Mouse (Mus musculus): ENCODE results near the gene Otoa. TPM values are rescaled to one million over a fixed set of nuclear protein-coding genes. Genes with fewer than 3 reads are reported as not detected.

Gene Otoa
- total RNA-seq, 2 experiments from 2014 or later, result 1.0 to 1.5 TPM

DNA sequence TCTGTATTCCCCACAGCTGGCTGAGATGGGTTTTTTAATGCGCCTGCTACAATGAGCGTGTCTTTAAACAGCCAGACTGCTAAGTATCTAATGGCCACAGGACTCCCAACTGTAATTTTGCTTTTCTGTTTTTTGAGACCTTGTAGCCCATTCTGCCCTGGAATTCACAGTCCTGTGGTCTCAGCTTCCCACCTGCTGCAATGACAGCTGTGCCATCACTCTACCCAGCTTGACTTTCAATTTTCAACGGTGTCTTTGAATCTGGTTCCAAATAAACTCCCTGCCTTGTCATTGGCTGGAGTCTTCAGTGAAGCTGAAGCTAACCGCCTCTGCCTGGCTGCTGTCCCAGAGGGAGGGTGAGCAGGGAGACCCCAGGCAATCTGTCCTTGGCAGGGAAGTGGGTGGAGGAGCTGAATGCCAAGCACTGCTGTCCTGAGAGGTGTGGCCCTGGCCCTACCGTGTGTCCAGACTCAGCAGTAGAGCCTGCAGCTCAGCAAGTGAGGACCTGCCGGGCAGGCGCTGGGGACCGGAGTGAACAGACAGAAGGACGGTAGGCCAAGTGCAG, 1.6 kb downstream of the Otoa start:
- DNase-seq, result peak; percentile 34

DNA sequence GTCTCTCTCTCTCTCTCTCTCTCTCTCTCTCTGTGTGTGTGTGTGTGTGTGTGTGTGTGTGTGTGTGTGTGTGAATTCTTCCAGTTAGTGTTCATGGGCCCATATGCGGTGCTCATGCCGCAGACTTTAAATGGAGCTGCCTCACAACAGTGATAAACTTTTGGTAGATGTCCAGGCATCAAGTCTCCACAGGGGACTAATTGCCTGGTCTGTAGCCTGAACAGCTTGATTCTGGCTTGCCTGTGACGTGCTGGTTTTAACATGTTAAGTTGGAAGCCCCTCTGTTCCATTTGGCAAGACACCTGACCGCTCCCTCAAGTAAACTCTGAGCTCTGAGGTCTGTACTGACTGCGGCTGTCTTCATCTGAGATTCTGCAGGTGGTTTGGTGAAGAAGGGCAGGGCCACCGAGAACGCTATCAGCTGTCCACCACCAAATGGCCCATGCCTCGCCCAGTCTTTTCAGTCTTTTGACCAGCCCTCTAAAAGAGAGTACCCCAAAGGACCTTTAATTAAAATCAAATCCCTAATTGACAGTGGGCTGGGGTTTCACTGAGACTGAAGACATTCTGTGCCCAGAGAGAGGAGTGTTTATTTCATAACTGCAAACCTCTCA, 3.5 kb downstream of the Otoa start:
- no peak for DNase-seq

DNA sequence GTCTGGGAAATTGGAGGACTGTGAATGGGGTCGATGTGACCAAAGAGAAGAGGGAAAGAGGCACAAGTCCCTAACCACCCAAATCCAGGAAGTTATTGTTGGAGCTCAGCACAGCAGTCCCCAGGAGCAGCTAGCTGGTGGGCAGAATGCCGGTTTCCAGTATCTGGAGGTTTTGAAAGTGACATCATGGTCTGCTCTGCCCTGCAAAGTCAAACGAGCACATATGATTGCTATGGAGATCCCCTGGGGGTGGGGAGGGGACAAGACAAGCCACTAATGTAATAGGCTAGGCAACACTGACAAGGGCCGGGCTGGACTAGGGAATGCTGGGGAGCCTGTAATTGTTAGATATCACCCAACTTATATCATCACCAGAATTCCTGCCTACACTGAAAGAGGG, 4.0 kb downstream of the Otoa start:
- peak; percentile 26 for DNase-seq

DNA sequence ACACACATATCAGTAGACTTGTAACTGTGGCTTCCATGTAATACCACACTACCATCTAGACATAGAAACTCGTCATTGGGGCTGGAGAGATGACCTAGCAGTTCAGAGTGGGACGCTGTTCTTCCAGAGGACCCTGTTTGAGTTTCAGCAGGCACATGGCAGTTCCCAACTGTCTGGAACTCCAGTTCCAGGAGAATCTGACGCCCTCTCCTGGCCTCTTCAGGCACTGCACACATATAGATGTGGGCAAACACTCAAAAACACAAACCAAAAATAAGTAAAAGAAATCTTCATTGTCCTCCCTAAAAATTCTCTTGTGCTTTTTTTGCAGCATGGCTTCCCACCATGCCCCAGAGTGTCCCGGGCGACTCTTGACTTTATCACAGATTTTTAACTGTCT, 7.3 kb downstream of the Otoa start:
- DNase-seq, result no peak

DNA sequence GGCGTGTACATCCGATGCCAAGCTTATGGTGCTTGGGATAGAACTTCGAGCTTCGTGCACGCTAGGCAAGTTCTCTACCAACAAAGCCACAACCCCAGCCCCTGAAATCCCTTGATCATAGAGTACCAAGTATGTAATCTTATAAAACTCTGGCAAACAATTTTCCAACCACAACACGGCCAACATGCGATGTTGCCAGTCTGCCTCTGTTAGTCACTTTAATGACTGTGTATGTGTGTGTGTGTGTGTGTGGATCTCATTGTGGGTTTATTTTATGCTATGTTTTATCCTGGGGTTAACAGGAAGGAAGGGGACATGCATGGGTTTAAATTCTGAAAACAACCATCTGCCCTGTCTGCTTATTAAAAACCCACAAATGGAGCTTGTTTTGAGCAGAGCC, 9.3 kb downstream of the Otoa start:
- no peak for DNase-seq

DNA sequence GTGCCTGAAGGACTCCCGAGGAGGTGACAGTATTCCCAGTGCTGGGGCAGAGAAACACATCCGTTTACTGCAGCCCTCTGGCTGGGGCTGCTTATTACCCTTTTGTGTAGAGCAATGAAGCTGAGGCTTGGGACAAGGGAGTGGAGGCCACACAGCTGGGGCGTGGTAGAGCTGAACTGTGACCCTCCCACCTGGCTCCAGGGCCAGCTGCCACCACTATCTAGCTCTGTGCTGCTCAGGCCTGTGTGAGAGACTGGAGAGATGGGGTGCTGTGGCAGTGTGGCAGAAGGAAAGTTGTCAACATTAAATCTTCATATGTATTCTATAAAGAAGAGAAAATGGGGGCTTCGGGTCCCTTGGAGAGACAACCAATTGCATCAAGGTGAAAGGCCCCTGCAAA, 11.6 kb downstream of the Otoa start:
- no peak for DNase-seq

DNA sequence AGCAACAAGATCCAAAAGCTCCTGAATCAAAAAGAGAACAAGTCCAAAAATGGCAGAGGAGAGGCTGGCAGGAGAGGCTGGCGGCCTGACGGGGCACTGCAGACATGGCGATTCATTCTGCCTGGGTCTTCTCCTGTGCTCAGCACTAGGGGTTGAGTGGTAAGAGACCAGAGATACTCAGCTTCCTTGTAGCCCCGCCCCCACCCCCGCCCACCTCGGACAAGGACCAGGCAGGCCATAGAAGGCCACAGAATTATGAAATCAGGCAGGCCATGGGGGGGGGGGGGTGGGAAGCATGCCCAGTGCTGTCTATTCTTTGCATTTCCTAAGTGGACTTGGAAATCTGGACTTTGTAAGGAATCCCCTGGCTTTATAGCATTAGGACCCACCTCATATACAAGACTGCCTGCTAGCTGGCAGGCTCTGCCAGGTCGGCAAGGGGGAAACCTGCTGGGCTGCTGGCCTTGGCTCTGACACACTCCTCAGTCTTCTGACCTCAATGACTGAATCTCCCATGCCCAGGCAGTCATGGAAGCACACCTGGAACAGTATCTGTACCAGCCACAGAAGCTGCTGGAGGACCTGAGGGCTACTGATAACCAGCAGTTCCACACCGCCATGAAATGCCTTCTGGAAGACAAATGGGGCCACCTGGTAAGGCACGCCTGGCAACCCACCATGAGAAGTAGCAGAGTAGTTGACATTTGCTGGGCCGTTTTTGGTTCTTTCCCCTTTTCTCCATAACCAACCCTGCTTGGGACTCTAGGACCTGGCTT, 17.4 kb downstream of the Otoa start:
- no peak for DNase-seq

DNA sequence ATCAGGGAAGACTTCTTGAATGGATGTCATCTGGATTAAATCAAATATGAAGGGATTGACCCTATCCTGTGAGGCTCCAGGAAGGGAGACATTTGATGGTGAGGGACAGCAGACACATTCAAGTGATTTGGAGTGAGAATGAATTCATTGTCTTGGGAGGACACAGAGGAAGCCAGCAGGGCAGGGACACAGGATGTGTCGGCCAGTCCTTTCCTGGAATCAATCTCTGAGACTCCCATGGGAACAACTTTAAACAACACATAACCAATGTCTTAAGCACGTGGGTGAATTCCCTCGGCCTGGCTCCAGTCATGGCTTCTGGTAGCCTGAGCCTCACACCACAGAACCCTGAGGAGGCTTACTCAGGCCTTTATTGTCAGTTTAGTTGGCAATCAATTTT, 26.4 kb downstream of the Otoa start:
- DNase-seq, result no peak

DNA sequence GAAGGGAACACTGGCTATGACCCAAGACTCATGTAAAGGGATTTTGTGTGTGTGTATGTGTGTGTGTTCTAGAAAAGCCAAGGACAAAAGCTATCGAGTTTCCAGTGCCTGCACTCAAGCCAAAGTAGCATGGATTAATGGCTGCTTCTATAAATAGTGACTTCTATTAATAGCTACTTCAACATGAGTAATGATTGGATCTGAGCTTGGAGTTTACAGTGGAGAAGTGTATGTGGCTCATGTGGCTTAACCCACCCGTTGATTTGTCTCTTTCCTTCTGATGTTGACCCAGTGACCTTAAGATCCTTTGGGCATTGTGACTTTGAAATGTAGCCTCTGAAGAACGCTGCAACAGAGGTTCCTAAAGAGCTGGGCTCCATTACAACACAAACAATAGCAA, 29.9 kb downstream of the Otoa start:
- no peak for DNase-seq

DNA sequence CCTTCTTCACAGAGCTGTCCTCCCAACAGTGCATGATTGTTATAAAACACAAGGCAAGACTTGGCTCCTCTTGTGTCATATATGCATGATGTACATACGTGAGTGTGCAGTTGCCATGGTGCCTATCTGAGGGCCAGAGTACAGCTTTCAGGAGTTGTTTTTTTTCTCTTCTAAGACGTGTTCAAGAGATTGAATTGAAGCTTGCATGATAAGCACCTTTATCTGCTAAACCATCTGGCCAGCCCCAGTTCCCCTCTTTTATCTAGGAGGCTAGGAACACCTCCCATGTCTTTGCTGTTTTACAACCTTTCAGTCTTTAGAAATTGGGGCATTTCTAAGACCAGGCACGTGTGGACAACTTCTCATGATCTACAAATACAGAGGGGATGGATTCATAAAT, 30.3 kb downstream of the Otoa start:
- no peak for DNase-seq

DNA sequence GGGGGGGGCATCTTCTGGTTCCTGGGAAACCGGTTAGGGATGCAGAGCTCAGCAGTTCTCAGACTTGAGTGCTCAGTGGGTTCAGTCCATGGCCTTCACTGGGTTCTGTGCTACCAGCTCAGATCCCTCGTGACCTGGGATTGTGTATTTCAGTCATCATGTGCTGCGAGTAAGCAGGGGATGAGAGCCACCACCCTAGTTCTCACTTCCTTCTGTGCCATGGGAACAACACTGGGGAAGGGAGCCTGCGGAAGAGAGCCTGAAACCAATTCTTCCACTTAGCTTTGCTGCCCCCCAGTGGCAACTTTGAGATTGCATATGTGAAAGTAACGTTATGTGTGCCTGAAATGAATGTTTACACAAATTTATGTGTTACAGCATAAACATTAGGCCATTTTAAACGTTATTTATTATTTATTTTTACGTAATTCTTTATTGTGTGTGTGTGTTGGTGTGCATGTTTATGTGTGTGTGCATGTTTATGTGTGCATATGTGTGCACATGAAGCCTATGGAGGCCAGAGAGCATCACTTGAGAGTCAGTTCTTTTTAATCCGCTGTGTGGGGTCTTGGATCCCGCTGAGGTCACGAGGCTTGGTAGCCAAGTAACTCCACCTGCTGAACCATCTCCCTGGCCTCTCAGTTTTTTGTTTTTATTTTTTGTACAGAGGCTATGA, 38.8 kb downstream of the Otoa start:
- peak; percentile 89 for DNase-seq

DNA sequence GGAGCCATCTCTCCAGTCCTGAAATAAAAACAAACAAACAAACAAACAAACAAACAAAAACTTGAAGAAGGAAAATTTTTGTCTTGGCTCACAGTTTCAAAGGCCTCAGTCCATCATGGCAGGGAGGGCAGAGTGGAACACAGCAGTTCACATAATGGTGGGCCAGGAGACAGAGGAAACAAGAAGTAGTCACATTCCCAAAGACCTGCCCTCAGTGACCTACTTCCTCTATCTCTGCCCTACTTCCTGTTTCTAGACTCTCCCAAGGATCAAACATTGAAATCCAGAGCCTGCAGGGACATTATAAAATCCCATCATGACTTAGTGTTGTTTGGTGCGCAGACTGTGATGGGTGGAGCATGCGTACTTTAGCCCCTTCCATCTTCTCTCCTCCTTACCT, 49.4 kb downstream of the Otoa start:
- DNase-seq, result no peak

DNA sequence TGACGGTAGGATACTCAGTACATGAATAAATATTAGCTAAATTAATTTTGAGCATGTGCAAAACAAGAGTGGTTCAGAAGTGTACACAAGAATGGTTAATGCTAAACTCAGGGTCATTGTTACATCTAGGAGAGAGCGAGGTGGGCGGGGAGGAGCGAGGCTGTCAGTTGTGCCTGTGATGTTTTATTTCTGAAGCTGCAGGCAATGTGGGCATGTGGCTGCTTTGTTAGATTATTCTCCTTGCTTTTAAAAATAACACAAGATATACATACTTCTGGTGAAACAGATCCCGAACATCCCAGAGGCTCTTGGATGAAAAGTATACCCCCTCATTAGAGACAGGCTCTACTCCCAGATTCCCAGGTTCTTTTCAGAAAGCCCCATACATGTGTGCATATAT, 59.8 kb downstream of the Otoa start:
- no peak for DNase-seq

DNA sequence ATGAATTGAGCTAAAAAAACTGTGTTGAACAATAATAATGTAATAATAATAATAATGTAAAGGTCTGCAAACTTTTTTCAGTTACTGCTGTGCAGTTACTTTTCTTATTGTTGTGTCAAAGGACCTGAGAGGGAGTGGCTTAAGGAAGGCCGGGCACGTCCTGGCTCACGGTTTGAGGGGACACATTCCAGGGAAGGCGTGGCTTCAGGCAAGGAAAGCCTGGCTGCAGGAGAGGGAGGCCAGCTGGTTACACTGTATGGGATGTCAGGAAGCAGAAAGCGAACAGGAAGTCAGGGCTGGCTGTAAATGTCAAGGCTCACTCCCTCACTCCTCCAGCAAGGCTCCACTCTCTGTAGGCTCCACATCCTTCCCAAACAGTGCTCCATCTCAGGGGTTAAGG, 69.2 kb downstream of the Otoa start:
- no peak for DNase-seq

DNA sequence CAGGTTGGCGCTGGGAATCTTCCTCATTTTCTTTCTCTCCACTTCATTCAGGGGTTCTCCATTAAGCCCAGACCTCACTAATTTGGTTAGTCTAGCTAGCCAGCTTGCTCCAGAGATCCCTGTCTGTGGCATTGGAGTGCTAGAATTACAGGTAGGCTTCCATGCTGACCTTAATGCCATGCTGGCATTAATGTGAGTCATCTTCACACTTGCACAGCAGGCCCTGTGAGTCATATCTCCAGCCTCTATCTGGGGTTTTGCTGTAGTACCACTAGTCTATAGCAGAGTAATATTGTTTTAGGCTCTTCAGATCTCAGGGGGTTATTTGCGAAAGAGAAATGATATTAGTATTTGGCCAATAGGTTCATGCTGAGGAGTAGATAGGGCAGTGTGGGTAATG, 70.7 kb downstream of the Otoa start:
- no peak for DNase-seq

DNA sequence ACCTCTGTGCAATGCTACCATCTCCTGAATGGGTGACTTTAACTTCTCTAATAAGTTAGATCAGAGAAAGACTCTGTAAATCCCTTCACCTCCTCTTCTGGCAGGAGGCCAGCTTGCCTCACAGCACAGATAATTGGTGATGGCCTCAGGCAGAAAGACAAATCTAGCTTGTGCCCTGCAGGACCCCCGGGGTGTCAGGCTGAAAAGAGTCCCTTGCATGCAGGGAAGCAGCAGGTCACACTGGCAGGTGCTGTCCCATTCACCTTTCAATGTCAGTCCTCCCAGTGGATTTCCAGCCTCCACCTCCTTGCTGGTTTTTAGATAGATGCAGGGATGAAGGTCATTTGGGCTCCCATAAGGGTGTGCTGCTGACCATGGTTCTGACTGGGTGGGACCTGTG, 84.2 kb downstream of the Otoa start:
- DNase-seq, result no peak

DNA sequence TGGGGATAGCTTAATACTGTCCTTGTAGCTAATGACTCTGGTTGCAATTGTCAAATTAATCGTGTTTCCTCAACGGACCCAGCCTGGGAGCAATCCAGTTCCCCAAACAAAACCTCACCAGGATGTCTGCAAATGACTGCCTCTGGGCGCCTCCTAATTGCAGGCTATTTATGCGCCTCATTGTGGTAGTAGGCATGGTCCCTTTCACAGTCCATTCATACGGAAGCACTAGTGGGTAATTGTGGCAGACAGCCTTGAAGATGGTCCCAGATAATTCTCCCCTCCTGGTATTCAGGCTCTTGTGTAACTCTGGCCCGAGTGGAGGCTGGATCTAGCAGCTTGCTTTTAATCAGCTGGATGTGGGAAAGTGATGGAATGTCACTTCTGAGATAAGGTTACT, 90.4 kb downstream of the Otoa start:
- no peak for DNase-seq

DNA sequence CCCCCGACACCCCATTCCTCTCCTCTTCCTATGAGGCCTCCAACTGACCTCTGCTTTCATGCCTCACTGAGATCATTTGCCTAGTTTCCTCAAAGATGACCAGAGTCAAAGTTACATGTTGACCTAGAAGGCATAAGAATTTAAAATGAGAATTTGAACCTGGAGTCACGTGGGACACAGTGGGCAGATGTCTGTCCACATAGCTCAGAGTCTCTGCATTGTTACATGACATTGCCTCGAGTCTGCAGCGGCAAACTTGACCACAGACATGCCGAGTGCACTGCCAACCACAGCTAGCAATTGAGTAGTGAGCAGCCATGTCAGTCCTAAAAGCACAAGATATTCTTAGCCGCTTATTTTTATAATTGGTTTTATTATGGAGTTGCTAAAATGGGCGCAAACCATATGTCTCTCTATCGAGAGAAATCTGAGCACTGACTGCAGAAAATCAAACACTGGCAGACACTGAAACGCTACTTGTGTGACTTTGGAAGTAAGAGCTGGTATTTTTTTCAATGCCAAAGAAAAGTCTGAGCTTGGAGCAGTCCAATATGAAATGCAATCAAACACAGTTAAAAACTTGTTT, 105.8 kb downstream of the Otoa start:
- no peak for DNase-seq

DNA sequence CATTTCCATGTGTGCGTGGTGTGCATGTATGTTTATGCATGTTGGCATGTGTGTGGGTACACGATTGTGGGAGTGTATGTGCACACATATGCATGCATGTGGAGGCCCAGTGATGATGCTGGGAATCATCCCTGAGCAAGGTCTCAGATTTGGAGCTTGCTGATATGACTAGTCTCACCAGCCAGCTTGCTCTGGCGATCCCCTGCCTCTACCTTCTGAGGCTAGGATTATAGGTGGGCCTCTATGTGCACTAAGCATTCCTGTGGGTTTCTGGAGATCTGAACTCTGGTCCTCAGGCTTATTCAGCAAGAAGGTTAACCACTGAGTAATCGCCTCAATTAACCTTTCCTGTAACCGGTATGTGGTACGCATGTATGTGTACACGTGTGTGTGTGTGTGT, 107.5 kb downstream of the Otoa start:
- no peak for DNase-seq

DNA sequence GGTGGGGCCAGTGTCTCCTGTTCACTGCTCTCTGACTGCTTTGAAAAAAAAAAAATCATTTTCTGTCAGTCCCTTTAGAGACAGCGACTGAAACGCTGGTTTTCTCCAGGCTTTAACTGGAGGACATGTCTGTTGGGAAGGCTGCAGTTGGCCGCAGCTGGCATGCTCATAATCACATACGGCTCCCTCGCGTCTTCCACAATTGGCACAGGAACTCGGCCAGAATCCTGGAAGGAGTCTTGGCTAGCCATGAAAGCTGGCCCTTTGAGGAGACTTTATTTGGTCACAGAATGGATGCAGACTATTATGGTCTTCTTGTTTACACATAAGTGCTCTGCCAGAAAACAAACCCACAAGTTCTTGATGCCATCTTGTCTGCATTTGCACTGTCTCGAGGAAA, 117.5 kb downstream of the Otoa start:
- DNase-seq, result no peak

DNA sequence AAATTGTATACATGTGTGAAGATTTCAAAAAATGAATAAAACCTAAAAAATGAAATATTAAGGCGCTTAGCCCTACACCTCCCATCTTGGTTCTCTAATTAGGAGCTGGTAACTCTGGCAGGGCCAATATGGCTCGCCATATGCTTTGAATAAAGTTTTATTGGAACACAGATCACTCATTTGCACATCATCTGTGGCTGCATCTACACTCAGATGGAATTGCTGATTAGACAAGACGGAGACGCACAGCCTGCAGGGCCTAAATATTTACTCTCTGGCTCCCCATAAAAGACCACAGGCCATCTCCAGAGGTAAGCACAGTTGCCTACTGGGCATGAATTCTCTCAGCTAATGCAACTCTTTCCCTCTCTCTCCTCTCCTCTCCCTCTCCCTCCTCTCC, 130.4 kb downstream of the Otoa start:
- DNase-seq, result no peak

All from gastrocnemius, postnatal 10 days (tissue).